Mouse (Mus musculus) forebrain, embryonic 12.5 days (tissue): ENCODE measurements around the gene Pmpca. TPM values are rescaled to one million over a fixed set of nuclear protein-coding genes. Genes with fewer than 3 reads are reported as not detected.

Experiments used
- ATAC-seq: fragments of 200-750 bp; cut with Nextera tagmentation; 2 replicates; pipeline ENCODE4 v1.8.0; 2017; ENCODE audit warnings: moderate TSS enrichment; ENCODE audit not compliant: low FRiP score
- H3K27ac ChIP-seq: fragments of 300-500 bp; sonication (generic); 2 replicates; pipeline ENCODE4 v1.5.1; 2016; ENCODE audit warnings: mild to moderate bottlenecking
- H3K27me3 ChIP-seq: fragments of 300-500 bp; sonication (generic); 2 replicates; pipeline ENCODE4 v1.6.1; 2016; ENCODE audit warnings: mild to moderate bottlenecking
- H3K36me3 ChIP-seq: fragments of 300-500 bp; sonication (generic); replicated peaks from 2 replicates; pipeline ENCODE4 v1.6.1; 2016; ENCODE audit warnings: mild to moderate bottlenecking
- H3K4me1 ChIP-seq: fragments of 300-500 bp; sonication (generic); 2 replicates; pipeline ENCODE4 v1.6.1; 2016
- H3K4me2 ChIP-seq: fragments of 300-500 bp; sonication (generic); 2 replicates; pipeline ENCODE4 v1.6.1; 2016; ENCODE audit warnings: mild to moderate bottlenecking, moderate library complexity
- H3K4me3 ChIP-seq: fragments of 300-500 bp; sonication (generic); replicated peaks from 2 replicates; pipeline ENCODE4 v1.5.1; 2016; ENCODE audit warnings: mild to moderate bottlenecking
- H3K9ac ChIP-seq: fragments of 300-500 bp; sonication (generic); 2 replicates; pipeline ENCODE4 v1.6.1; 2016; ENCODE audit warnings: mild to moderate bottlenecking
- H3K9me3 ChIP-seq: fragments of 300-500 bp; sonication (generic); 2 replicates; pipeline ENCODE4 v1.6.1; 2016
- WGBS: fragments of 180-500 bp; shearing (Covaris S2); methylation state at CpG from one replicate; pipeline ENCODE4 v1.1.7; 2016; 5-methylcytosine and 5-hydroxymethylcytosine counted together
- polyA plus RNA-seq: library from polyadenylated mRNA; unstranded; fragments of >200 nt; fragmentation: Nextera tagmentation; extraction: Ambion mirVana; gene quantifications from 2 replicates; pipeline ENCODE4 v1.2.1, GENCODE M21; 2016

Gene Pmpca
- polyA plus RNA-seq = 120 and 123 TPM in 2 replicates

DNA sequence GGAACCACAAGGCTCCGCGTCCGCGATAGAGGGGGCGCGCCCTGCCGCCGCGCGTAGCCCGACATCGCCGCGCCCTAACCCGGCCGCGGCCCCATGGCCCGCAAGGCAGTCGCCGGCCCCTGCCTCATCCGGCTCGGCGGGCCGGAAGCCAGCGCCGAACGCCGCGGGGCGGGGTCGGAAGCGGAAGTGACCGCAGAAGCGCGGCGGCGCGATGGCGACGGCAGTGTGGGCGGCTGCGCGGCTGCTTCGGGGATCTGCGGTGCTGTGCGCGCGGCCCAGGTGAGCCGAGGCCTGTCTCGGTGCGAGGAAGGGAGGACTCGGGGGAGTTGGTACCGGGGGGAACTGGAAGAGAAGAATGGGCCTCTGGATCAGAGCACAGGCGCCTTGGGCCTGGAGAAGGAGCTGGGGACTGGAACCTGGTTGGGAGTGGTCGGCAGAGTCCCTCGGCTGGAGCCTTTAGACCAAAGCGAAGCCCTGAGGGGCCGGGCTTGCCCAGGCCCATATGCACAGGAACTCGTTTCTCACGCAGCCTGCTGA lies at the start of gene Pmpca, which contains the start of gene Entr1:
Pmpca (plus strand) TSS at position 186 of the 537 bp plus-strand sequence.
Entr1 (minus strand) TSS at position 163 of the 537 bp plus-strand sequence.
- WGBS = under 1% methylated on average over 43 of the region's 60 CpGs
- Histone ChIP-seq H3K27me3 (no peaks in the 10 kb centered on the region), H3K4me3 (peak within 1 kb of the TSS; percentile 98), H3K9me3 (no peaks in the 10 kb centered on the region), H3K36me3 (peaks cover 77% of the 10 kb centered on the region), H3K4me1 (peaks cover 26% of the 10 kb centered on the region), H3K4me2 (peak within 1 kb of the TSS; percentile 87), H3K9ac (peak within 1 kb of the TSS; percentile 94), H3K27ac (peak within 1 kb of the TSS; percentile 73)
- peak; percentile 91 for ATAC-seq

DNA sequence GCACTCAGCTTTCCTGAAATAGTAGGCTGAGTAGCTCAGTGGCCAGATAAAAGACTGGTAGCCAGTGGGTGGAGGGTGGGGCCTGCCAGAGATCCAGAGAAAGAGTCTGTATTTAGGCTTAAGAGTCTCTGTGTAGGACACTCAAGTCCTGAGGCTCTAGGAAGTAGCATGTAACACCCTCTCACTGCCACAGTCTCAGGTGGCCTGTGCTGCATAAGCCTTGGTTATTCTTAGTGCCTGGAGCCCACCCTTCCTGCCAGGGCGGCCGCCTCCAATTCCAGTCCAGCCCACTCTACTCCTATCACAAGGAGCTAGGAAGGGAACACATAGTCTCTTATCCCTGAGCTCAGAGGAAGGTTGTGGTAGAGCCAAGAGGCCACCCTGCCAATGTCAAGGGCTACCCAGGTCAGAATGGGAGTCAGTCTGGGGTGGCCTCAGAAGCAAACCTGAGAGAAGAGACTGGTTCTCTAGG lies 47.6 kb upstream of the Pmpca start:
- WGBS = 95% methylated on average over 2 of the region's 2 CpGs
- Histone ChIP-seq H3K4me1 (no peaks in the 10 kb centered on the region), H3K9me3 (no peaks in the 10 kb centered on the region), H3K36me3 (peaks cover 83% of the 10 kb centered on the region), H3K27me3 (no peaks in the 10 kb centered on the region), H3K4me3 (no peak overlapping the region), H3K27ac (0 out of 2 replicates have a peak overlapping the region, but pooled peaks have one; percentile 19), H3K9ac (no peak overlapping the region), H3K4me2 (no peak overlapping the region)
- ATAC-seq = no peak

DNA sequence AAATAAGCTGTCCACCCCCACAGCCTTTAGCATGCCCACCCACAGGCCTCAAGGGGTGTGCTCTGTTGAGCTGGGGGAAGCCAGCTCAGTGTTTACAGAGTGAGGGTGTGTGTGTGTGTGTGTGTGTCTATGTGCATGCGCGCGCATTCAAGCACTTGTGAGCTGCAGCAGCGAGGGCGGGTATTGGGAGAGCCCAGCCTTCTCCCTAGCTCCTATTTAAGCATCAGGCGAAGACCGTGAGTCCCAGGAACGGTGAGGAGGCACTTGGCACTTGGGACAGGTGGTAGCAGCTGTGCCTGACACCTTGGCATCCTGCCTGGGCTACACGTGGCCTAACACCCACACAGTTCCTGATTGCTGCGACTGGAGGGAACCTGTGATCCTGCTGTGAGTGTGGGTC lies 47.1 kb upstream of the Pmpca start:
- 0 out of 2 replicates have a peak overlapping the region, but pooled peaks have one; percentile 19 for H3K27ac ChIP-seq
- H3K4me3 ChIP-seq = no peak overlapping the region
- no peak overlapping the region for H3K4me2 ChIP-seq
- WGBS = 91% methylated on average over 10 of the region's 10 CpGs
- no peak overlapping the region for H3K9ac ChIP-seq
- H3K36me3 ChIP-seq = peaks cover 88% of the 10 kb centered on the region
- no peaks in the 10 kb centered on the region for H3K9me3 ChIP-seq
- H3K4me1 ChIP-seq = no peaks in the 10 kb centered on the region
- H3K27me3 ChIP-seq = no peaks in the 10 kb centered on the region
- no peak for ATAC-seq

DNA sequence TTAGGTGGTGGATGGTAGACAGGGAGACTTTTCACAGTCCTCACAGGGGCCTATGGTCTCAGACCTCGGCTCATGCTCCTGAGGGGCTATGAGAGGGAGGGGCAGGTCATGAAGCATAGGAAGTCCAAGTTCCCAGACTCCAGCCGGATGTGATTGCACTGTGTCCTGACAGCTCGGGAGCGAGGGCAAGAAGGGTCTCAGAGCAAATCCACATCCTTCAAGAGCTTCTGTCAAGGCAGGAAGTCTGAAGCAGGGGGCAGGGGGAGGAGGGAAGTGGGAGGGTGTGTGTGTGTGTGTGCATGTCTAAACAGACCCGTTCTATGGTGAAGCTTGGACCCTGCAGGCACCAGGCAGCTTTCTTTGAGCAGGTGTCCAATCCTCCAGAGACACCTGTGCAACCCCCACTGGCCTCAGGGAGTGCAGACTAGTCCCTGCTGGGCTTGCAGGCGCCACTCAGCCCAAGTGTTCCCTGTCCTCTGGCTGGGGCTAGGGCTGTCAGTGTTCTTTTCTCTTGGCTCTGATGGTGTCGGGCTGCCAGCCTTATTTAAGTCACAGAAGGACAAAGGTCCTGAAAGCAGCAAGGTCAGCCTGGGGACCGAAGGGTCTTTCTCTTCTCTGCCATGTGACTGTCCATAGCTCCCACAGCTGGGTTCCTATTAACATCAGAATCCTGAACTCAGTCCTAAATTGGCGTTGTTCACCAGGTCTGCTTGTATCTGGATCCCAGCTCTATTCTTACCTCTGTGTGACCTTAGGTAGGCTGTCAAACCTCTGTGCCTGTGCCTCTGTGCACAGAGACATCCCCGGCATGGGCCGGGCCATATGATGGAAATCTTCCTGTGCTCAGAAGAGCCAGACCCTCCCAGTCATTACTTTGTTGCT lies 46.3 kb upstream of the Pmpca start:
- Histone ChIP-seq H3K4me1 (no peaks in the 10 kb centered on the region), H3K27me3 (no peaks in the 10 kb centered on the region), H3K9me3 (no peaks in the 10 kb centered on the region), H3K36me3 (peaks cover 96% of the 10 kb centered on the region), H3K4me2 (no peak overlapping the region), H3K4me3 (no peak overlapping the region), H3K9ac (no peak overlapping the region; the same call in 1 of the 2 replicates), H3K27ac (no peak overlapping the region)
- 85% methylated on average over 11 of the region's 11 CpGs for WGBS
- ATAC-seq = no peak

DNA sequence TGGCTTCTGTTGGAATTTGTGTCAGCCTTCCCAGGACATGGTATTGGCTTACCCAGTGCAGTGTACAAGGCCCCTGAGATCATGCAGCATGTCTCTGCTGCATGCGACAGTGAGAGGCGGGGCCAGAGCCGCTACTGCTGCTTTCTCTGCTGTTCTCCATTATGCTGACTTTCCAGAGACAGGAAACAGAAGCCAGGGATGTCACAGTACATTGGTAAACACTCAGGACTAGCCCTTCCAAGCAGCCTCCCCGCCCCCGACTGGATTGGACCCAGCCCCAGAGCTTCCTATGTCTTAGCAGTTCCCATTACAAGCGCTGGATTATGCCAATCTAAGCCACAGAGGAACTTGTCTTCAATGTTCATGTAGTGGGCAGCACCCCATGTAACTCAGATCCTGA lies 40.9 kb upstream of the Pmpca start:
- H3K4me3 ChIP-seq = no peak overlapping the region
- H3K9me3 ChIP-seq = no peaks in the 10 kb centered on the region
- no peak overlapping the region for H3K4me2 ChIP-seq
- peak overlapping the region; percentile 61; the same call in 1 of the 2 replicates for H3K27ac ChIP-seq
- peaks cover 21% of the 10 kb centered on the region for H3K4me1 ChIP-seq
- H3K27me3 ChIP-seq = no peaks in the 10 kb centered on the region
- WGBS = 79% methylated on average over 6 of the region's 6 CpGs
- no peak overlapping the region for H3K9ac ChIP-seq
- ATAC-seq = no peak
- H3K36me3 ChIP-seq = peaks cover 71% of the 10 kb centered on the region

DNA sequence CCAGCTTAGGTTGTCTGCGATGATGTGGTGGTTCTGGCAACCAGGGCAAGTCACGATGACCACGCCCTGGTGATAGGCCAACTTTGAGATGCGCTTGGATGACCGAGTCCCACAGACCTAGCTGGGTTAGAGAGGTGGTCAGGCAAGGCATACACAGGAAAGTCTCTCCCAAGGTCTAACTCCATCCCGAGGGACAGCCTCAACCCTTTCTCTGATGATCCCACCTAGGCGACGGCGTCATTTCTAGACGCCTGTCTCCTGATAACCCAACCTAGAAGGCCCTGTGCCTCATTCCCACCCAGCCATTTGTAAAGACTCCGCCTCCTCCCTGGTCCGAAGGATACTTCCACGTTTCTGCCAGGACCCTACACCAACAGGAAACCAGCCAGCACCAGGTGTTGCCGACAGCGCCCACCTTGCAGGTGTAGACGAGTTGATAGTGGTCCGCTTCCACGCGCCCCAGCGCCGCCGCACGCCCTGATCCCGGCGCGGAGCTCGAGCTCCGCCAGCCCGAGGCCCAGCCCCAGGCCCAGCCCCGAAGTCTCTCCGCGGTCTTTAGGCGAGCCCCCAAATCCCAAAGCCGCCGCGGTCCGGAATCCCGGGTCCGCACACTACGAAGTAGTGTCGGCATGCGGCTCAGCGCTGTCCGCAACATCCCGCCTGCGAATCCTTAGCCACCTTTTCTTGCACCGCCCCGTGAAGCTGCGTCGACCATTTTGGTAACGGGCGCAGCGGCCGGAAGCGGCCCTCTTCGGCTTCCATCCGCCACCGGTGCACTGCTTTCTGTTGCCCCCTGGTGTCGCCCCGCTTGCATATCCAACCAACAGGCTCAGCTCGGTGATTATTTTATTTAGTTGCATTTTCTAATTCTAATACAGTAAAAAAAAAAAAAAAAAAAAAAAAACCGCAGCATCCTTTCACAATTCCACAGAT lies 37.5 kb upstream of the Pmpca start, which contains the start of gene Dnlz:
Dnlz (minus strand) TSS at position 753 of the 933 bp plus-strand sequence.
- peak; percentile 79 for ATAC-seq
- no peaks in the 10 kb centered on the region for H3K9me3 ChIP-seq
- H3K4me3 ChIP-seq = peak within 1 kb of the TSS; percentile 87
- WGBS = 3% methylated on average over 62 of the region's 62 CpGs
- peak within 1 kb of the TSS; percentile 97 for H3K4me2 ChIP-seq
- peak within 1 kb of the TSS; percentile 91 for H3K9ac ChIP-seq
- H3K36me3 ChIP-seq = peaks cover 37% of the 10 kb centered on the region
- no peaks in the 10 kb centered on the region for H3K27me3 ChIP-seq
- H3K4me1 ChIP-seq = peaks cover 24% of the 10 kb centered on the region
- H3K27ac ChIP-seq = peak within 1 kb of the TSS; percentile 86

DNA sequence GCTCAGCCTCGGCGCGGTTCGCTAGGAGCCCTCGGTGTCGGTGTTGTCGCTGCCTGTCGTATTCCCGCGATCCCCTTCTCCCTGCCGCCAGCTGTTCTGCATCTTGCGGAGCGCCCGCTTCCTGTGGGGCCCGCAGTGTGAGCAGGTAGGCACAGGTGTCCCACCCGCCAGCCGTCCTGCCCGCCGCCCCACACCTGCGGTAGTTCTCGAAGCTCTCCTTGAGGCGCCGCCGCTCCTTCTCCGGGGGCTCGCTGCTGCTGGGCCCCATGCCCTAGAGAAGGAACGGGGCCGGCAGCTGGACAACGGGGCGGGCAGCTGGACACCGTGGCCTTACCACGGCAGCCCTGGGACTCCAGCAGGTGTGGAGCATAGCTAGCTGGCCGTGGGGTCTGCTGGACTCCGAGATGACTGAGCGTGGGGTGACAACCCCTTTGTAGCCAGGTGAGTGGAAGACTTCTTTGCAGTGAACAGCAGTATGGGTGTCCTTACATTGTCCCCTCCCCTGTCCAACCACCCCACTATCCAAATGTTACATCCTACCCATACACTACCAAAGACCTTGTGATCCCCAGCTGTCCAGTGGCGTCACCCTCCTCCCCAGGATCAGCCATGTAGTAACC lies 36.7 kb upstream of the Pmpca start:
- H3K4me2 ChIP-seq = peak overlapping the region; percentile 97
- no peaks in the 10 kb centered on the region for H3K27me3 ChIP-seq
- ATAC-seq = peak; percentile 66
- H3K4me1 ChIP-seq = peaks cover 24% of the 10 kb centered on the region
- H3K36me3 ChIP-seq = peaks cover 29% of the 10 kb centered on the region
- 3% methylated on average over 36 of the region's 36 CpGs for WGBS
- H3K4me3 ChIP-seq = peak overlapping the region; percentile 87
- peak overlapping the region; percentile 71 for H3K27ac ChIP-seq
- H3K9ac ChIP-seq = peak overlapping the region; percentile 88
- no peaks in the 10 kb centered on the region for H3K9me3 ChIP-seq

DNA sequence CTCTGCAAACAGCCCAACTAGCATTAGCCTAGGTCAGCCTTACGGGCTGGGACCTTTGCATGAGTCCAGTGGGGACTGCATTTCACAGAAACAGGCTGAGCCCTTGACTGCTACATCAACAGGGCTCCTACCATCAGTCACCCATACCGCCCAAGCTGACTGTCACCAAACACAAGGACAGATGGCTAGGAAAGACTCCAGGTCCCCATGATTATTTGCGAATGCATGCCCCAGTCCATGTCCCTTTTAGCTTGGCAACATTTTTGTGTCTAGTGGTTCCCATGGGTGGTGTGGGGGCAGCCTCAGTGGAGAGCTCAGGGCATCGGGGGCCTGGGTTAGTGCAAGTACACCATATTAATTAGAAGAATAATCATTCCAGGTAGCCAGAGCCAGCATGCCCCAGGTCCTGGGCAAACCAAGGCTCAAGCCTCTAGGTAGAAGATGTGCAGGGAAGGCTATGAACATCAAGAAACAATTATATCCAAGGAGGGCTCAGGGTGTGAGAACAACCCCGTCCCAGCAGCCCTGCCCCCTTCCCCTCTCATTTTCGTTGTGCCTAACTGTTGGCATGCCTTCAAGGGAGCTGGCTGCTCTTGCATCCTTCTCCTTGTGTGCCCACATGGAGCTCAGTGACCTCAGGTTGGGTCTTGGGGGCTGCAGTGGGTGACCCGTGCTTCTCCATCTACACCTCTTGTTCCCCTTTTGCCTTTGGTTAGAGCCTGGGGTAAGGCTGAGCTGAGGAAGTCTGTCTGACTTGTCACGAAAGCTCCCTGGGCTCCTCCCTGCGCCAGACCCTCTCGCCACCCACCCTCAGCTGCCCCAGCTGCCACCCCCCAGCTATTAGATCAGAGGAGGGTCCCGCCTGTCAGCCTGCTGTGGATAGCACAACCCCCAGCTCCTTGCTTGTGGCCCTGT lies 35.8 kb upstream of the Pmpca start:
- ATAC-seq = no peak

DNA sequence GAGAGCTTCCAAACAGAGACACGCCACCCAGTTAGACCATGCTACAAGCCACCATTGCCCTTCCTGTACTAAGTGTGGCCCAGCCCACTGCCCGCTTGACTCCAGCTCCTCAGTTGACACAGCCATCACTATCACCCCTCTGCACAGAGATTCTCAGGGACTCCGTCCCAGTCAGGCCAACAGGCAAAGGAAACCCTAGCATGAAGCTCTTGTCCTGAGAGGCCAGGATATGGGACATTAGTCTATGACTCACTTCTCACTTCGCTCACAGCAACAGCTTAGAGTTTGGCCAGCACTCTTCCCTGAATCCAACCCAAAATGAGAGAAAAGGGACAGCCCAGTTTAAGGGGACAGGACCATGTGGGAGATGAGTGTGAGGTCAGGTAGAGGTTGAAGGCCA lies 34.7 kb upstream of the Pmpca start:
- no peak overlapping the region for H3K4me3 ChIP-seq
- H3K36me3 ChIP-seq = peaks cover 9% of the 10 kb centered on the region
- no peak overlapping the region for H3K27ac ChIP-seq
- ATAC-seq = no peak
- no peaks in the 10 kb centered on the region for H3K27me3 ChIP-seq
- WGBS = 95% methylated on average over 4 of the region's 4 CpGs
- no peak overlapping the region for H3K4me2 ChIP-seq
- H3K9ac ChIP-seq = no peak overlapping the region
- peaks cover 24% of the 10 kb centered on the region for H3K4me1 ChIP-seq
- H3K9me3 ChIP-seq = no peaks in the 10 kb centered on the region

More for the DNA sequence above, 35.8 kb upstream of the Pmpca start:
- Histone ChIP-seq H3K9ac (peak overlapping the region; percentile 88), H3K27me3 (no peaks in the 10 kb centered on the region), H3K4me1 (peaks cover 24% of the 10 kb centered on the region), H3K4me2 (peak overlapping the region; percentile 97), H3K9me3 (no peaks in the 10 kb centered on the region), H3K4me3 (peak overlapping the region; percentile 87), H3K27ac (no peak overlapping the region), H3K36me3 (peaks cover 20% of the 10 kb centered on the region)
- WGBS = 89% methylated on average over 11 of the region's 11 CpGs

DNA sequence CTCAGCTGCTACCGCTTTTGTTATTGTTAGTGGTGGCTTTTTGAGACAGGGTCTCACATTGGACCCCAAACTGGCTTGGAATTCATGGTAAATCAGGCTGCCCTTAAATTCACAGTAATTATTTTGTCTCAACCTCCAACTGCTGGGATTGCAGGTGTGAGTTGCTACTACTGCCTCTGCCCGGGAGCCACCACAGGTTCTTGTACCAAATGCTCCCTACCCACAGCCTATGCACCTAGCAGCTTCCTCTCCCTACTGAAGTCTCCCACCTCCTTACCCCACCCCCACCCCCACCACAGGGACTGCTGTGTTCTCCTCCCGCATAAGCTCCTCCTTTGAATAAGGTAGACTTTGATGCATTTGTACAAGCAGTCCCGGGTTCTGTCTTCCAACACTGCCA lies 32.9 kb upstream of the Pmpca start:
- ATAC-seq = no peak
- H3K4me2 ChIP-seq = no peak overlapping the region
- no peak overlapping the region for H3K9ac ChIP-seq
- H3K27ac ChIP-seq = no peak overlapping the region
- H3K9me3 ChIP-seq = no peaks in the 10 kb centered on the region
- peaks cover 14% of the 10 kb centered on the region for H3K4me1 ChIP-seq
- WGBS = 88% methylated on average over 4 of the region's 4 CpGs
- no peaks in the 10 kb centered on the region for H3K27me3 ChIP-seq
- H3K4me3 ChIP-seq = no peak overlapping the region
- H3K36me3 ChIP-seq = no peaks in the 10 kb centered on the region

DNA sequence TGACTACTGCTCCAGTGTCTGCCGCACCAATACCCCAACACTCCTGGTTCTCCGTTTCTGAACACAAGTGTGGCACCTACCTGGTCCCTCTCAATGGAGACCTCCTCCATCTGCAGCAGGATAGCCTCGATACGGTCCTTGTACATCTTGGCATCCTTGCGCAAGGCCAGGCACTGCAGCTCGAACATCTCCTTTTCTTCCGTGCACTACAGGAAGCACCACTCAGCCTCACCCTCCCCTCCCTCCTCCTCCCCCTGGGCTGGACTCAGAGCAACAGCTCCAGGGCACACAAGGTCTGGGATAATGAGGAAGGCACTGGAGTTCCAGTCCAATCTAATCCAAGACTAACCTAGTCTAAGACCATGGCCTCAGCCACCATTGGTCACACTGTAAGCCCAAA lies 32.5 kb upstream of the Pmpca start:
- Histone ChIP-seq H3K9ac (no peak overlapping the region), H3K4me3 (no peak overlapping the region), H3K9me3 (no peaks in the 10 kb centered on the region), H3K4me2 (no peak overlapping the region), H3K36me3 (no peaks in the 10 kb centered on the region), H3K4me1 (peaks cover 12% of the 10 kb centered on the region), H3K27ac (no peak overlapping the region), H3K27me3 (no peaks in the 10 kb centered on the region)
- WGBS = 75% methylated on average over 7 of the region's 7 CpGs
- no peak for ATAC-seq
